Mouse (Mus musculus): ENCODE measurements around the gene Olfr980. TPM values are rescaled to one million over a fixed set of nuclear protein-coding genes. Genes with fewer than 3 reads are reported as not detected.
"Not testable (repeated sequence)": the region's sequence is repeated elsewhere in the genome, so short reads cannot be mapped to it uniquely, and the experiment has no call there.

The Olfr980 gene
- polyA plus RNA-seq (2011; ENCODE audit: insufficient read length, low read depth, missing spikeins) = not detected in 2 replicates

GRCm38 (mm10) chr9:40009482-40009881 lies at the start of gene Olfr980:
Gene Olfr980 (minus strand): TSS chr9:40009582.
- Histone ChIP-seq H3K4me1 (ENCODE audit: control insufficient read depth, insufficient read depth, low read length) (no peaks in the 10 kb centered on the region), H3K27ac (ENCODE audit: insufficient read depth, low read length) (no peak within 1 kb of the TSS), H3K4me3 (ENCODE audit: insufficient read depth, low read length) (no peak within 1 kb of the TSS)
- TF ChIP-seq CTCF (IDR thresholded peaks at IDR 0.05; ENCODE audit: borderline replicate concordance, insufficient read depth, low read length) (no peak), POLR2A (IDR thresholded peaks at IDR 0.05; ENCODE audit: low read depth, low read length) (no peak)

- Histone ChIP-seq H3K4me3 (ENCODE audit: insufficient read depth, low read length) (no peak overlapping the region), H3K4me1 (ENCODE audit: control insufficient read depth, insufficient read depth, low read length) (no peaks in the 10 kb centered on the region), H3K27ac (ENCODE audit: insufficient read depth, low read length) (no peak overlapping the region)
- TF ChIP-seq CTCF (IDR thresholded peaks at IDR 0.05; ENCODE audit: borderline replicate concordance, insufficient read depth, low read length) = no peak
These were observed 40.8 kb upstream of the Olfr980 start for GRCm38 (mm10) chr9:40050138-40050537.

GRCm38 (mm10) chr9:40021164-40021563 lies 11.8 kb upstream of the Olfr980 start, which contains the start of gene Olfr981:
Gene Olfr981 (plus strand): TSS chr9:40021464.
- no peak within 1 kb of the TSS for H3K4me3 ChIP-seq (ENCODE audit: insufficient read depth, low read length)
- H3K4me1 ChIP-seq (ENCODE audit: control insufficient read depth, insufficient read depth, low read length) = no peaks in the 10 kb centered on the region
- H3K27ac ChIP-seq (ENCODE audit: insufficient read depth, low read length) = no peak within 1 kb of the TSS
- TF ChIP-seq CTCF (IDR thresholded peaks at IDR 0.05; ENCODE audit: borderline replicate concordance, insufficient read depth, low read length) (no peak), POLR2A (IDR thresholded peaks at IDR 0.05; ENCODE audit: low read depth, low read length) (no peak)

- no peak for TF ChIP-seq CTCF (IDR thresholded peaks at IDR 0.05; ENCODE audit: borderline replicate concordance, insufficient read depth, low read length)
- TF ChIP-seq POLR2A (IDR thresholded peaks at IDR 0.05; ENCODE audit: low read depth, low read length) = no peak
These were observed 6.0 kb downstream of the Olfr980 start, which contains the start of gene Olfr979 for GRCm38 (mm10) chr9:40003365-40003764. Gene Olfr979 (minus strand): TSS chr9:40003465.

GRCm38 (mm10) chr9:39991813-39992212 lies 17.6 kb downstream of the Olfr980 start, which contains the start of gene Olfr978:
Gene Olfr978 (plus strand): TSS chr9:39992113.
- H3K4me1 ChIP-seq (ENCODE audit: control insufficient read depth, insufficient read depth, low read length) = no peaks in the 10 kb centered on the region
- TF ChIP-seq CTCF (IDR thresholded peaks at IDR 0.05; ENCODE audit: borderline replicate concordance, insufficient read depth, low read length) (no peak), POLR2A (IDR thresholded peaks at IDR 0.05; ENCODE audit: low read depth, low read length) (no peak)
- no peak within 1 kb of the TSS for H3K27ac ChIP-seq (ENCODE audit: insufficient read depth, low read length)

More at GRCm38 (mm10) chr9:40003365-40003764, 6.0 kb downstream of the Olfr980 start, which contains the start of gene Olfr979:
- H3K4me3 ChIP-seq (ENCODE audit: insufficient read depth, low read length) = no peak within 1 kb of the TSS
- H3K27ac ChIP-seq (ENCODE audit: insufficient read depth, low read length) = no peak within 1 kb of the TSS
- no peaks in the 10 kb centered on the region for H3K4me1 ChIP-seq (ENCODE audit: control insufficient read depth, insufficient read depth, low read length)

GRCm38 (mm10) chr9:39976581-39977145 lies 32.7 kb downstream of the Olfr980 start:
- not testable (repeated sequence) for H3K4me1 ChIP-seq (ENCODE audit: control insufficient read depth, insufficient read depth, low read length); H3K4me3 ChIP-seq (ENCODE audit: insufficient read depth, low read length); H3K27ac ChIP-seq (ENCODE audit: insufficient read depth, low read length)

More at GRCm38 (mm10) chr9:39991813-39992212, 17.6 kb downstream of the Olfr980 start, which contains the start of gene Olfr978:
- H3K4me3 ChIP-seq (ENCODE audit: insufficient read depth, low read length) = no peak within 1 kb of the TSS

- not testable (repeated sequence) for H3K4me3 ChIP-seq (ENCODE audit: insufficient read depth, low read length)
These were observed 48.3 kb downstream of the Olfr980 start, which contains the start of gene Olfr976 for GRCm38 (mm10) chr9:39961033-39961432. Gene Olfr976 (minus strand): TSS chr9:39961133.

More at GRCm38 (mm10) chr9:39961033-39961432, 48.3 kb downstream of the Olfr980 start, which contains the start of gene Olfr976:
- H3K27ac ChIP-seq (ENCODE audit: insufficient read depth, low read length); H3K4me1 ChIP-seq (ENCODE audit: control insufficient read depth, insufficient read depth, low read length): not testable (repeated sequence)

Other genes with a start within 250 kb of the Olfr980 start
- gene Olfr968, start 226.3 kb downstream of the Olfr980 start, polyA plus RNA-seq (2011; ENCODE audit: insufficient read length, low read depth, missing spikeins) = not detected in 2 replicates
- not detected in 2 replicates for gene Olfr969, start 218.6 kb downstream of the Olfr980 start, polyA plus RNA-seq (2011; ENCODE audit: insufficient read length, low read depth, missing spikeins)
- not detected in 2 replicates for gene Olfr970, start 200.7 kb downstream of the Olfr980 start, polyA plus RNA-seq (2011; ENCODE audit: insufficient read length, low read depth, missing spikeins)
- gene Olfr971, start 172.7 kb downstream of the Olfr980 start, polyA plus RNA-seq (2011; ENCODE audit: insufficient read length, low read depth, missing spikeins) = not detected in 2 replicates
- not detected in 2 replicates for gene Olfr972, start 143.2 kb downstream of the Olfr980 start, polyA plus RNA-seq (2011; ENCODE audit: insufficient read length, low read depth, missing spikeins)
- gene Olfr229, start 102.2 kb downstream of the Olfr980 start, polyA plus RNA-seq (2011; ENCODE audit: insufficient read length, low read depth, missing spikeins) = not detected in 2 replicates
- gene Olfr974, start 72.1 kb downstream of the Olfr980 start, polyA plus RNA-seq (2011; ENCODE audit: insufficient read length, low read depth, missing spikeins) = not detected in 2 replicates
- gene Olfr975, start 57.5 kb downstream of the Olfr980 start, polyA plus RNA-seq (2011; ENCODE audit: insufficient read length, low read depth, missing spikeins) = not detected in 2 replicates
- gene Olfr976, start 48.4 kb downstream of the Olfr980 start, polyA plus RNA-seq (2011; ENCODE audit: insufficient read length, low read depth, missing spikeins) = not detected in 2 replicates
- not detected in 2 replicates for gene Olfr978, start 17.5 kb downstream of the Olfr980 start, polyA plus RNA-seq (2011; ENCODE audit: insufficient read length, low read depth, missing spikeins)
- not detected in 2 replicates for gene Olfr979, start 6.1 kb downstream of the Olfr980 start, polyA plus RNA-seq (2011; ENCODE audit: insufficient read length, low read depth, missing spikeins)
- gene Olfr981, start 11.9 kb upstream of the Olfr980 start, polyA plus RNA-seq (2011; ENCODE audit: insufficient read length, low read depth, missing spikeins) = not detected in 2 replicates
- not detected in 2 replicates for gene Olfr982, start 64.2 kb upstream of the Olfr980 start, polyA plus RNA-seq (2011; ENCODE audit: insufficient read length, low read depth, missing spikeins)
- not detected in 2 replicates for gene Olfr983, start 84.0 kb upstream of the Olfr980 start, polyA plus RNA-seq (2011; ENCODE audit: insufficient read length, low read depth, missing spikeins)
- gene Olfr984, start 104.6 kb upstream of the Olfr980 start, polyA plus RNA-seq (2011; ENCODE audit: insufficient read length, low read depth, missing spikeins) = not detected in 2 replicates
- gene Olfr985, start 120.6 kb upstream of the Olfr980 start, polyA plus RNA-seq (2011; ENCODE audit: insufficient read length, low read depth, missing spikeins) = not detected in 2 replicates
- gene Tmem225, start 138.5 kb upstream of the Olfr980 start, polyA plus RNA-seq (2011; ENCODE audit: insufficient read length, low read depth, missing spikeins) = not detected in 2 replicates
- not detected in 2 replicates for gene Olfr986, start 171.3 kb upstream of the Olfr980 start, polyA plus RNA-seq (2011; ENCODE audit: insufficient read length, low read depth, missing spikeins)
- gene Zfp202, start 182.7 kb upstream of the Olfr980 start, polyA plus RNA-seq (2011; ENCODE audit: insufficient read length, low read depth, missing spikeins) = 2.6 and 3.7 TPM in 2 replicates